7 mouse cellular contexts compared by ENCODE assay signal in genomic region chr19:30427484-30427883, GRCm38 (mm10).
DNase-seq lines count a peak whose midpoint lies in the region; ATAC-seq lines count a peak whose summit lies in the region.

No protein-coding gene starts in this region.

- 6% methylated on average over 2 of the region's 2 CpGs for WGBS in hindbrain, embryonic 10.5 days
- 6% methylated on average over 2 of the region's 2 CpGs for WGBS in hindbrain, embryonic 14.5 days

- no peak overlapping the region for H3K9ac ChIP-seq in hindbrain, embryonic 14.5 days

- H3K4me3 ChIP-seq in hindbrain, embryonic 10.5 days: no peak overlapping the region
- H3K4me3 ChIP-seq in hindbrain, embryonic 14.5 days (replicated peaks; ENCODE audit: low read length): no peak overlapping the region

- no peak for ATAC-seq in hindbrain, embryonic 14.5 days (ENCODE audit: low FRiP score)

- peak; percentile 27 for DNase-seq in hindbrain, embryonic 10.5 days (ENCODE audit: low spot score)
- no peak for DNase-seq in hindbrain, embryonic 14.5 days (ENCODE audit: low spot score)
- peak; percentile 66 for DNase-seq in right cerebral cortex, postnatal 4 days
- no peak for DNase-seq in right cerebral cortex, postnatal 36 days (ENCODE audit: low spot score in 2 of 2)
- peak; percentile 49 for DNase-seq in heart, postnatal 4 days
- DNase-seq in thymus, postnatal 14 days: peak; percentile 16
- no peak for DNase-seq in cerebellum, adult 11 months

- H3K9me3 ChIP-seq in hindbrain, embryonic 10.5 days: no peaks in the 10 kb centered on the region
- H3K9me3 ChIP-seq in hindbrain, embryonic 14.5 days (ENCODE audit: control insufficient read depth, low read length): no peaks in the 10 kb centered on the region

- no peak overlapping the region for H3K4me2 ChIP-seq in hindbrain, embryonic 14.5 days (replicated peaks)

- peaks cover 8% of the 10 kb centered on the region for H3K4me1 ChIP-seq in hindbrain, embryonic 10.5 days (replicated peaks)
- H3K4me1 ChIP-seq in hindbrain, embryonic 14.5 days (replicated peaks; ENCODE audit: control insufficient read depth, insufficient read depth, low read length): no peaks in the 10 kb centered on the region

- no peaks in the 10 kb centered on the region; the same call in 1 of the 2 replicates for H3K27me3 ChIP-seq in hindbrain, embryonic 10.5 days (ENCODE audit: insufficient read depth, poor library complexity, severe bottlenecking)
- H3K27me3 ChIP-seq in hindbrain, embryonic 14.5 days (ENCODE audit: control insufficient read depth, insufficient read depth, low read length): no peaks in the 10 kb centered on the region

- H3K36me3 ChIP-seq in hindbrain, embryonic 10.5 days: no peaks in the 10 kb centered on the region
- H3K36me3 ChIP-seq in hindbrain, embryonic 14.5 days (replicated peaks; ENCODE audit: control insufficient read depth, insufficient read depth): no peaks in the 10 kb centered on the region

- no peak overlapping the region for H3K27ac ChIP-seq in hindbrain, embryonic 10.5 days
- H3K27ac ChIP-seq in hindbrain, embryonic 14.5 days: no peak overlapping the region

Comparison
In these comparisons a context has a peak if more than half of its experiments do, and no peak if none do; other contexts are left out.
1. DNase-seq: peak in hindbrain, embryonic 10.5 days (single experiment), right cerebral cortex, postnatal 4 days (single experiment), heart, postnatal 4 days (single experiment) and thymus, postnatal 14 days (single experiment); none in hindbrain, embryonic 14.5 days (single experiment), right cerebral cortex, postnatal 36 days (0 of 2) and cerebellum, adult 11 months (single experiment).